Mouse (Mus musculus) brain, embryonic 14.5 days (tissue): ENCODE measurements around the gene Prss58.

ENCODE experiments used
- CTCF ChIP-seq: fragments of 200-500 bp; IDR thresholded peaks from 2 replicates; pipeline ENCODE4 v1.5.1; 2012; ENCODE audit warnings: inconsistent platforms, mild to moderate bottlenecking, moderate library complexity, borderline replicate concordance; ENCODE audit not compliant: insufficient read depth, insufficient read length; ENCODE audit errors: extremely low read depth
- POLR2A ChIP-seq: fragments of 200-500 bp; IDR thresholded peaks from 2 replicates; pipeline ENCODE4 v1.6.1; 2012; ENCODE audit warnings: mild to moderate bottlenecking, inconsistent platforms, borderline replicate concordance; ENCODE audit not compliant: poor library complexity, insufficient read depth, insufficient read length, severe bottlenecking; ENCODE audit errors: extremely low read depth

- TF ChIP-seq POLR2A (no peak), CTCF (no peak)
These were observed at the start of gene Prss58 for GRCm38 (mm10) chr6:40900287-40900686.
